Mouse (Mus musculus) ES-E14 (cell line): ENCODE measurements around the gene Gm21972.

ENCODE experiments used
- HCFC1 ChIP-seq: IDR thresholded peaks from 2 replicates; pipeline ENCODE4 v1.6.1; 2012; ENCODE audit warnings: low read length, inconsistent platforms, borderline replicate concordance; ENCODE audit not compliant: insufficient read depth
- MAFK ChIP-seq: IDR thresholded peaks from 2 replicates; pipeline ENCODE4 v1.6.1; 2014; ENCODE audit warnings: mild to moderate bottlenecking, low read depth, low read length, inconsistent platforms; ENCODE audit not compliant: insufficient read depth

GRCm38 (mm10) chr1:86135315-86135714 is 1.9 kb downstream of the Gm21972 start:
- TF ChIP-seq HCFC1 (no peak), MAFK (no peak)
